In the genomic region with DNA sequence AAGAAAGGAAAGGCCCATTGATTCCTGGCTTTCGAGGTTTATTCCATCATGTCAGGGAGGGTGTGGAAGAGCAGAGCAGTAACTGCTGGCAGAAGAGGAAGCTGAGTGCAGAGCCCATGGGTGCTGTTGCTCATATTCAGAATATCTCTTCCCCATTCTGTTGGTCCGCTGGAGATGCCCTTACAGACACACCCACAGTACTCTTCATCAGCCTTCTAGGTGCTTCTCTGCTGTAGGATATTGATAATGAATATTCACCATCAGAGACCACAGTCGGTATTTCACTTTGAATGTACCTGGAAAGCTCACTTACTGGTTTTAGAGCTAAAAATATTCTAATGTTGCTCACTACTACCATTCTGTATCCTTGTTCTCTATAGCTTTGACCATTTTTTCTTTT, we compare ENCODE assay signal across 22 mouse cellular contexts.
DNase-seq lines count a peak whose midpoint lies in the region; ATAC-seq and TF ChIP-seq lines count a peak whose summit lies in the region.
"Had no signal": no experiment of that assay in that cellular context is flagged by ENCODE, and none has a peak within 500 bp of the region (broad histone marks: within the 10 kb centered on the region; RNA-seq: fewer than 3 reads in every experiment).

No protein-coding gene starts in this region.

- no peak for DNase-seq in testis, postnatal 14 days (ENCODE audit: low spot score)
- peak; percentile 8 for DNase-seq in MEL-GATA-1-ER (ENCODE audit: extremely low read depth, low read depth)
- no peak for DNase-seq in urinary bladder, postnatal 4 days (ENCODE audit: low spot score in 2 of 2)
- DNase-seq: adrenal gland, adult 8-10 months; adrenal gland, postnatal 14 days; adrenal gland, postnatal 36 days; B cell, adult 2 months; cerebellum, adult 11-12 months; cerebellum, adult 2 months; cerebellum, adult 9-10 months; cerebellum, postnatal 10 days; cerebellum, postnatal 25 days; forebrain, postnatal 0 days had no signal

- H3K27ac ChIP-seq in testis, adult 2 months (ENCODE audit: control insufficient read depth, insufficient read depth, low read depth, low read length): no peak overlapping the region
- H3K27ac ChIP-seq: embryonic facial prominence, embryonic 10.5 days; embryonic facial prominence, embryonic 12.5 days; forebrain, embryonic 13.5 days; forebrain, embryonic 15.5 days had no signal

- H3K27me3 ChIP-seq in testis, adult 2 months (ENCODE audit: control insufficient read depth, insufficient read depth, low read length): no peaks in the 10 kb centered on the region
- H3K27me3 ChIP-seq: embryonic facial prominence, embryonic 12.5 days; forebrain, embryonic 13.5 days; forebrain, embryonic 15.5 days; Patski had no signal

- ATAC-seq in CD4-positive, CD25-positive, alpha-beta regulatory T cell, adult 4 months: no peak
- ATAC-seq: activated CD4-positive, CD25-positive, alpha-beta regulatory T cell, adult 4 months; forebrain, embryonic 13.5 days; forebrain, embryonic 15.5 days; forebrain, postnatal 0 days; Patski had no signal

- no peak for TF ChIP-seq CTCF in testis, adult 2 months (IDR thresholded peaks at IDR 0.05; ENCODE audit: control insufficient read depth, insufficient read depth, insufficient replicate concordance, low read depth, low read length)

- no peaks in the 10 kb centered on the region for H3K36me3 ChIP-seq in testis, adult 2 months (ENCODE audit: control insufficient read depth, insufficient read depth, low read length)
- H3K36me3 ChIP-seq: embryonic facial prominence, embryonic 10.5 days; embryonic facial prominence, embryonic 12.5 days; forebrain, embryonic 15.5 days; G1E had no signal

- peak overlapping the region; percentile 77 for H3K4me3 ChIP-seq in testis, adult 2 months (ENCODE audit: control insufficient read depth, low read depth, low read length)
- H3K4me3 ChIP-seq: embryonic facial prominence, embryonic 10.5 days; embryonic facial prominence, embryonic 12.5 days; forebrain, embryonic 13.5 days; forebrain, embryonic 15.5 days had no signal

- no peak for TF ChIP-seq POLR2A in testis, adult 2 months (IDR thresholded peaks at IDR 0.05; ENCODE audit: control insufficient read depth, low read depth, low read length)

- no peaks in the 10 kb centered on the region for H3K4me1 ChIP-seq in testis, adult 2 months (ENCODE audit: control insufficient read depth, insufficient read depth, low read length)
- H3K4me1 ChIP-seq: embryonic facial prominence, embryonic 12.5 days; forebrain, embryonic 13.5 days; forebrain, embryonic 15.5 days had no signal
